Mouse (Mus musculus) limb, embryonic 14.5 days (tissue): Measurements from ENCODE around the gene Hps3. TPM values are rescaled to one million over a fixed set of nuclear protein-coding genes. Genes with fewer than 3 reads are reported as not detected.
A peak's percentile ranks its signal among the peaks of the same experiment; 100 is the strongest.
"Not testable (repeated sequence)": the region's sequence is repeated elsewhere in the genome, so short reads cannot be mapped to it uniquely, and the experiment has no call there.

ENCODE experiments used
- ATAC-seq: fragments of 200-750 bp; cut with Nextera tagmentation; 2 replicates; pipeline ENCODE4 v1.8.0; 2017; ENCODE audit warnings: low read depth, moderate number of reproducible peaks, moderate TSS enrichment; ENCODE audit not compliant: low FRiP score
- DNase-seq: peaks from one replicate; pipeline ENCODE4 v3.0.0-alpha.2; 2015; ENCODE audit warnings: low spot score
- H3K27ac ChIP-seq: fragments of 300-500 bp; sonication (generic); replicated peaks from 2 replicates; pipeline ENCODE4 v1.5.1; 2014; ENCODE audit warnings: low read depth, mild to moderate bottlenecking, low read length, moderate library complexity, mixed read lengths
- H3K27me3 ChIP-seq: fragments of 300-500 bp; sonication (generic); 2 replicates; pipeline ENCODE4 v1.6.1; 2014; ENCODE audit warnings: low read length, mixed read lengths; ENCODE audit not compliant: control insufficient read depth, insufficient read depth
- H3K36me3 ChIP-seq: fragments of 300-500 bp; sonication (generic); 2 replicates; pipeline ENCODE4 v1.6.1; 2014; ENCODE audit warnings: mild to moderate bottlenecking, low read length, moderate library complexity, mixed read lengths; ENCODE audit not compliant: control insufficient read depth, insufficient read depth
- H3K4me1 ChIP-seq: fragments of 300-500 bp; sonication (generic); 2 replicates; pipeline ENCODE4 v1.6.1; 2014; ENCODE audit warnings: antibody characterized with exemption, low read length, mixed read lengths; ENCODE audit not compliant: control insufficient read depth, insufficient read depth
- H3K4me2 ChIP-seq: fragments of 300-500 bp; sonication (generic); replicated peaks from 2 replicates; pipeline ENCODE4 v1.6.1; 2014; ENCODE audit warnings: low read depth, mild to moderate bottlenecking, low read length, moderate library complexity; ENCODE audit not compliant: severe bottlenecking
- H3K4me3 ChIP-seq: fragments of 300-500 bp; sonication (generic); replicated peaks from 2 replicates; pipeline ENCODE4 v1.5.1; 2014; ENCODE audit warnings: low read length
- H3K9ac ChIP-seq: fragments of 300-500 bp; sonication (generic); 2 replicates; pipeline ENCODE4 v1.6.1; 2014; ENCODE audit warnings: mild to moderate bottlenecking, low read depth, low read length, moderate library complexity; ENCODE audit not compliant: severe bottlenecking
- H3K9me3 ChIP-seq: fragments of 300-500 bp; sonication (generic); 2 replicates; pipeline ENCODE4 v1.6.1; 2016; ENCODE audit warnings: low read length; ENCODE audit not compliant: control insufficient read depth
- POLR2A ChIP-seq: fragments of 200-500 bp; IDR thresholded peaks from 2 replicates; pipeline ENCODE4 v1.8.0; 2012; ENCODE audit warnings: inconsistent platforms, mild to moderate bottlenecking, moderate library complexity, borderline replicate concordance; ENCODE audit not compliant: insufficient read depth, insufficient read length; ENCODE audit errors: extremely low read depth
- WGBS: fragments of 180-500 bp; shearing (Covaris S2); extraction: QIAGEN DNeasy Blood & Tissue Kit; methylation state at CpG from one replicate; pipeline ENCODE4 v1.1.7; 2014; 5-methylcytosine and 5-hydroxymethylcytosine counted together
- polyA plus RNA-seq, 2 experiments: library from polyadenylated mRNA; depleted of rRNA in 1 of 2; stranded (reverse) in 1 of 2; unstranded in 1 of 2; fragments of >200 nt; fragmentation: Nextera tagmentation in 1 of 2; extraction: Ambion mirVana in 1 of 2; gene quantifications; 2 replicates each; pipeline versions ENCODE4 v1.2.1 to v1.2.3; 2012 to 2014

Hps3 gene
- polyA plus RNA-seq, 2 experiments: 8.3 to 11.2 TPM

GRCm38 (mm10) chr3:20026996-20027689 is 8.0 kb downstream of the Hps3 start:
- H3K27ac ChIP-seq: no peak overlapping the region
- no peaks in the 10 kb centered on the region for H3K9me3 ChIP-seq
- H3K4me2 ChIP-seq: no peak overlapping the region
- H3K27me3 ChIP-seq: no peaks in the 10 kb centered on the region
- no peak overlapping the region for H3K4me3 ChIP-seq
- 88% methylated on average over 8 of the region's 8 CpGs for WGBS
- H3K36me3 ChIP-seq: peaks cover 26% of the 10 kb centered on the region
- H3K9ac ChIP-seq: no peak overlapping the region
- DNase-seq (no peak), ATAC-seq (no peak)
- TF ChIP-seq POLR2A: no peak
- no peaks in the 10 kb centered on the region for H3K4me1 ChIP-seq

GRCm38 (mm10) chr3:20026481-20026880 is 8.6 kb downstream of the Hps3 start:
- Histone ChIP-seq H3K27me3 (no peaks in the 10 kb centered on the region), H3K4me2 (no peak overlapping the region), H3K9ac (no peak overlapping the region), H3K27ac (no peak overlapping the region), H3K4me1 (no peaks in the 10 kb centered on the region), H3K4me3 (no peak overlapping the region), H3K9me3 (no peaks in the 10 kb centered on the region), H3K36me3 (peaks cover 26% of the 10 kb centered on the region)
- TF ChIP-seq POLR2A: no peak
- ATAC-seq (no peak), DNase-seq (no peak)

- ATAC-seq (no peak), DNase-seq (no peak)
- Histone ChIP-seq H3K4me3 (no peak overlapping the region), H3K4me2 (no peak overlapping the region), H3K4me1 (no peaks in the 10 kb centered on the region), H3K9me3 (no peaks in the 10 kb centered on the region), H3K27ac (no peak overlapping the region), H3K36me3 (peaks cover 28% of the 10 kb centered on the region), H3K27me3 (no peaks in the 10 kb centered on the region), H3K9ac (no peak overlapping the region)
- 79% methylated on average over 1 of the region's 1 CpGs for WGBS
- no peak for TF ChIP-seq POLR2A
These were observed 11.3 kb downstream of the Hps3 start for GRCm38 (mm10) chr3:20023832-20024231.

- H3K36me3 ChIP-seq: peaks cover 22% of the 10 kb centered on the region
- WGBS: 89% methylated on average over 8 of the region's 8 CpGs
- H3K9me3 ChIP-seq: no peaks in the 10 kb centered on the region
- ATAC-seq (no peak), DNase-seq (no peak)
- H3K27ac ChIP-seq: no peak overlapping the region
- H3K4me1 ChIP-seq: no peaks in the 10 kb centered on the region
- H3K27me3 ChIP-seq: no peaks in the 10 kb centered on the region
- no peak overlapping the region for H3K4me2 ChIP-seq
- H3K9ac ChIP-seq: no peak overlapping the region
- no peak for TF ChIP-seq POLR2A
- H3K4me3 ChIP-seq: no peak overlapping the region
These were observed 17.0 kb downstream of the Hps3 start for GRCm38 (mm10) chr3:20018076-20018475.

GRCm38 (mm10) chr3:20014454-20014853 is 20.7 kb downstream of the Hps3 start:
- Histone ChIP-seq H3K36me3 (peaks cover 17% of the 10 kb centered on the region), H3K27me3 (no peaks in the 10 kb centered on the region), H3K4me1 (peaks cover 10% of the 10 kb centered on the region; the same call in 1 of the 2 replicates), H3K9me3 (no peaks in the 10 kb centered on the region), H3K9ac (no peak overlapping the region), H3K27ac (no peak overlapping the region), H3K4me2 (no peak overlapping the region), H3K4me3 (no peak overlapping the region)
- no peak for TF ChIP-seq POLR2A
- WGBS: 88% methylated on average over 2 of the region's 2 CpGs
- no peak for ATAC-seq
- no peak for DNase-seq

- ATAC-seq: peak; percentile 62
These were observed 24.2 kb downstream of the Hps3 start for GRCm38 (mm10) chr3:20010905-20011304.

More at GRCm38 (mm10) chr3:20010905-20011304, 24.2 kb downstream of the Hps3 start:
- not testable (repeated sequence) for H3K27me3 ChIP-seq, H3K9me3 ChIP-seq, H3K9ac ChIP-seq, H3K4me1 ChIP-seq, H3K4me2 ChIP-seq, H3K4me3 ChIP-seq, H3K36me3 ChIP-seq
- peak overlapping the region; percentile 74 for H3K27ac ChIP-seq
- peak; percentile 25 for DNase-seq
- WGBS: 34% methylated on average over 7 of the region's 7 CpGs
